In the genomic region with DNA sequence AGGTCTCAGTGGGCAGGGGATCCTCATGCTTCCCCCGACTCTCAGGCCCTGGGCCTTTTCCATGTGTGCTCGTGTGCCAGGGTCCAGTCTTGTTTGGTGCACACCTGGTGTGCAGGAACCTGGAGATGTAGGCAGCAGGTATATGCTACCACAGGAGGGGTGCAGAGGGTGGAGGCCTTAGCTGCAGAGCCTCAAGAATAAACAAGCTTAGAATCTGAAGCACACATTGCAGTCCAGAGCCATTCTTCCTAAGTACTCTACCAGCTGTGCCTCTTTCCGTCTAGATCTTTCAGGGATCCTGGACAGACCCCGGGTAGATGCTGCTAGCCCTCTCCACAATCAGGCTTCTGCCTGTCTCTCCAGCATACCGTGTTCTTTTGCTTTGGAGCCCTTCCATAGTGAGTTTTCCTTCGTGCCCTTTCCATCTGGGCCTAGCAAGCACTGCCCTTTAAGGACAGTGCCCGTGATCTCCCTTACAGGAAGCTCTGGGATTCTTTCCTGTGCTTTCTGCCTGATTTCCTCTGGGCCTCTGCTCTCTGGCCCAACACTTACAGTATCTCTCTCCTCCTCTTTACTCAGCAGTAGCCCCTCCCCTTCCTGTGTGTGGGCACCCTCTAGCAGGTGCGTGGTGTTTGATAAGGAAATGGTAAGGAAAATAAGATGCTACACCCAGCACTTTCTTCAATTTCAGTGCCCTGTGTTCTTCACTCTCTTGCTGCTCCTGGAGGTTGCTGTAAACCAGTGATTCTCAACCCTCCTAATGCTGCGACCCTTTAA, we compare ENCODE assay signal across 8 mouse cellular contexts. TPM values are rescaled to one million over a fixed set of nuclear protein-coding genes. Genes with fewer than 3 reads are reported as not detected.
DNase-seq lines count a peak whose midpoint lies in the region; ATAC-seq and TF ChIP-seq lines count a peak whose summit lies in the region.
"Had no signal": no experiment of that assay in that cellular context is flagged by ENCODE, and none has a peak within 500 bp of the region (broad histone marks: within the 10 kb centered on the region; RNA-seq: fewer than 3 reads in every experiment).

No protein-coding gene starts in this region.

- peak; percentile 93 to 94 for TF ChIP-seq EP300 in MEL (IDR thresholded peaks at IDR 0.05; ENCODE audit: low read depth in 1 of 2, low read length in 2 of 2)

- H3K4me2 ChIP-seq in neural tube, embryonic 12.5 days (replicated peaks) = 0 out of 2 replicates have a peak overlapping the region, but pooled peaks have one; percentile 8
- H3K4me2 ChIP-seq: embryonic facial prominence, embryonic 13.5 days had no signal

- DNase-seq in MEL (ENCODE audit: low read depth, low spot score) = peak; percentile 93
- no peak for DNase-seq in hindbrain, embryonic 10.5 days (ENCODE audit: low spot score)
- DNase-seq in cerebellum, adult 18-20 months = no peak
- no peak for DNase-seq in adipocyte (ENCODE audit: low spot score)
- no peak for DNase-seq in left cerebral cortex, postnatal 14 days (ENCODE audit: low spot score in 2 of 2)

- ATAC-seq in CD4-positive, CD25-positive, alpha-beta regulatory T cell, adult 4 months = peak; percentile 84
- peak; percentile 42; the same call in 1 of the 2 replicates for ATAC-seq in neural tube, embryonic 12.5 days (ENCODE audit: low FRiP score, low read depth)

- no peaks in the 10 kb centered on the region for H3K9me3 ChIP-seq in MEL (replicated peaks; ENCODE audit: insufficient read depth, low read length)
- H3K9me3 ChIP-seq in hindbrain, embryonic 10.5 days = no peaks in the 10 kb centered on the region
- no peaks in the 10 kb centered on the region for H3K9me3 ChIP-seq in neural tube, embryonic 12.5 days
- H3K9me3 ChIP-seq: embryonic facial prominence, embryonic 13.5 days had no signal

- no peak; the same call in 1 of the 2 replicates for TF ChIP-seq RAD21 in MEL (IDR thresholded peaks at IDR 0.05; ENCODE audit: low read depth, low read length)

- no peak for TF ChIP-seq POLR2A in MEL (IDR thresholded peaks at IDR 0.05; ENCODE audit: control insufficient read depth in 1 of 2, insufficient read depth in 1 of 2, low read depth in 1 of 2, low read length in 2 of 2, poor library complexity in 1 of 2)

- H3K27me3 ChIP-seq in MEL (ENCODE audit: control insufficient read depth in 1 of 2, insufficient read depth in 2 of 2, low read length in 2 of 2) = no peaks in the 10 kb centered on the region
- H3K27me3 ChIP-seq in hindbrain, embryonic 10.5 days (ENCODE audit: insufficient read depth, poor library complexity, severe bottlenecking) = no peaks in the 10 kb centered on the region
- H3K27me3 ChIP-seq in neural tube, embryonic 12.5 days (replicated peaks) = no peaks in the 10 kb centered on the region
- H3K27me3 ChIP-seq: embryonic facial prominence, embryonic 13.5 days had no signal

- no peaks in the 10 kb centered on the region for H3K79me2 ChIP-seq in MEL (ENCODE audit: control insufficient read depth, insufficient read depth, low read length, poor library complexity)

- H3K9ac ChIP-seq in MEL (ENCODE audit: control insufficient read depth, low read depth, low read length, poor library complexity, severe bottlenecking) = no peak overlapping the region
- H3K9ac ChIP-seq in neural tube, embryonic 12.5 days = no peak overlapping the region
- H3K9ac ChIP-seq: embryonic facial prominence, embryonic 13.5 days had no signal

- H3K4me3 ChIP-seq in MEL (ENCODE audit: control insufficient read depth in 1 of 2, insufficient read depth in 1 of 2, low read depth in 2 of 2, low read length in 2 of 2) = no peak overlapping the region
- 0 out of 2 replicates have a peak overlapping the region, but pooled peaks have one; percentile 2 for H3K4me3 ChIP-seq in hindbrain, embryonic 10.5 days
- H3K4me3 ChIP-seq in neural tube, embryonic 12.5 days = no peak overlapping the region
- H3K4me3 ChIP-seq: embryonic facial prominence, embryonic 13.5 days had no signal

- no peak for TF ChIP-seq CTCF in MEL (IDR thresholded peaks at IDR 0.05 in 2 of 3, conservative IDR thresholded peaks at IDR 0.05 in 1 of 3; ENCODE audit: control insufficient read depth in 1 of 3, insufficient read depth in 1 of 3, low read depth in 2 of 3, low read length in 3 of 3, poor library complexity in 1 of 3, severe bottlenecking in 1 of 3)

- 75% methylated on average over 9 of the region's 9 CpGs for WGBS in hindbrain, embryonic 10.5 days
- 55% methylated on average over 9 of the region's 9 CpGs for WGBS in neural tube, embryonic 12.5 days

- peak overlapping the region; percentile 78 for H3K27ac ChIP-seq in MEL (ENCODE audit: control insufficient read depth, low read depth, low read length)
- peak overlapping the region; percentile 84 for H3K27ac ChIP-seq in hindbrain, embryonic 10.5 days
- peak overlapping the region; percentile 23 for H3K27ac ChIP-seq in neural tube, embryonic 12.5 days
- H3K27ac ChIP-seq: embryonic facial prominence, embryonic 13.5 days had no signal

- H3K36me3 ChIP-seq in MEL (ENCODE audit: control insufficient read depth in 1 of 2, insufficient read depth in 2 of 2, low read length in 2 of 2) = peaks cover 14 to 43% of the 10 kb centered on the region in 2 experiments
- peaks cover 92% of the 10 kb centered on the region for H3K36me3 ChIP-seq in hindbrain, embryonic 10.5 days
- H3K36me3 ChIP-seq in neural tube, embryonic 12.5 days = peaks cover 76% of the 10 kb centered on the region

- peaks cover 26 to 38% of the 10 kb centered on the region in 2 experiments for H3K4me1 ChIP-seq in MEL (ENCODE audit: control insufficient read depth in 1 of 2, insufficient read depth in 2 of 2, low read length in 2 of 2)
- H3K4me1 ChIP-seq in hindbrain, embryonic 10.5 days (replicated peaks) = peaks cover 48% of the 10 kb centered on the region
- peaks cover 23% of the 10 kb centered on the region for H3K4me1 ChIP-seq in neural tube, embryonic 12.5 days

- intact Hi-C loops in left cerebral cortex, postnatal 14 days (cut with DNase I) = loop anchor here (10.0 kb wide), 1 partner anchor 469 kb away; the partner anchor contains the start of gene Lactb

TF ChIP-seq in MEL, 35 proteins besides CTCF, POLR2A, EP300 and RAD21 (continues in another document):
- TF ChIP-seq MYB (IDR thresholded peaks at IDR 0.05; ENCODE audit: low read depth, low read length) = no peak
- TF ChIP-seq ETS1 (IDR thresholded peaks at IDR 0.05; ENCODE audit: low read depth, low read length) = peak; percentile 69; the same call in 1 of the 2 replicates
- 0 out of 2 replicates have a peak, but pooled peaks have one; percentile 46 for TF ChIP-seq MAFK (IDR thresholded peaks at IDR 0.05; ENCODE audit: borderline replicate concordance, low read depth, low read length)
- TF ChIP-seq TAL1 (IDR thresholded peaks at IDR 0.05; ENCODE audit: low read length) = peak; percentile 98
- peak; percentile 89; the same call in 1 of the 2 replicates for TF ChIP-seq MAZ (IDR thresholded peaks at IDR 0.05; ENCODE audit: low read depth, low read length)
- peak; percentile 62 for TF ChIP-seq SIN3A (IDR thresholded peaks at IDR 0.05; ENCODE audit: low read length)
- TF ChIP-seq NRF1 (IDR thresholded peaks at IDR 0.05; ENCODE audit: insufficient read depth, low read depth, low read length, poor library complexity, severe bottlenecking) = no peak
- no peak for TF ChIP-seq NELFE (IDR thresholded peaks at IDR 0.05; ENCODE audit: low read depth, low read length)
- no peak for TF ChIP-seq CHD2 (IDR thresholded peaks at IDR 0.05; ENCODE audit: low read length)
- TF ChIP-seq USF1 (IDR thresholded peaks at IDR 0.05; ENCODE audit: low read depth, low read length) = no peak
- no peak for TF ChIP-seq POLR2AphosphoS5 (IDR thresholded peaks at IDR 0.05; ENCODE audit: borderline replicate concordance, low read depth, low read length)
- TF ChIP-seq SMC3 (IDR thresholded peaks at IDR 0.05; ENCODE audit: low read depth, low read length) = no peak
- TF ChIP-seq TCF12 (IDR thresholded peaks at IDR 0.05; ENCODE audit: low read depth, low read length) = peak; percentile 95
- TF ChIP-seq ZC3H11A (IDR thresholded peaks at IDR 0.05; ENCODE audit: low read depth, low read length) = no peak
- no peak for TF ChIP-seq MEF2A (IDR thresholded peaks at IDR 0.05; ENCODE audit: extremely low read depth, insufficient replicate concordance, low read depth, low read length, poor library complexity, severe bottlenecking)
- TF ChIP-seq ELF1 (IDR thresholded peaks at IDR 0.05; ENCODE audit: low read depth, low read length) = 0 out of 2 replicates have a peak, but pooled peaks have one; percentile 13
- TF ChIP-seq ZKSCAN1 (IDR thresholded peaks at IDR 0.05; ENCODE audit: low read depth, low read length) = no peak
- TF ChIP-seq E2F4 (IDR thresholded peaks at IDR 0.05; ENCODE audit: borderline replicate concordance, low read depth, low read length) = no peak
- TF ChIP-seq HCFC1 (IDR thresholded peaks at IDR 0.05; ENCODE audit: low read depth, low read length) = no peak
- peak; percentile 93 for TF ChIP-seq GATA1 (IDR thresholded peaks at IDR 0.05; ENCODE audit: low read depth, low read length)
- no peak for TF ChIP-seq TBP (IDR thresholded peaks at IDR 0.05; ENCODE audit: low read depth, low read length)
- TF ChIP-seq CHD1 (IDR thresholded peaks at IDR 0.05; ENCODE audit: low read depth, low read length) = no peak
- peak; percentile 91 for TF ChIP-seq RCOR1 (IDR thresholded peaks at IDR 0.05; ENCODE audit: low read depth, low read length)
- TF ChIP-seq ZMIZ1 (IDR thresholded peaks at IDR 0.05; ENCODE audit: low read depth, low read length) = 0 out of 2 replicates have a peak, but pooled peaks have one; percentile 32
- no peak for TF ChIP-seq USF2 (IDR thresholded peaks at IDR 0.05; ENCODE audit: borderline replicate concordance in 1 of 2, insufficient read depth in 1 of 2, low read depth in 1 of 2, low read length in 2 of 2)
- TF ChIP-seq MXI1 (IDR thresholded peaks at IDR 0.05; ENCODE audit: low read depth, low read length) = peak; percentile 53
- no peak for TF ChIP-seq JUND (IDR thresholded peaks at IDR 0.05; ENCODE audit: low read depth, low read length)
- TF ChIP-seq GABPA (IDR thresholded peaks at IDR 0.05; ENCODE audit: low read depth, low read length) = no peak
- TF ChIP-seq MAX (IDR thresholded peaks at IDR 0.05; ENCODE audit: low read length) = 0 out of 2 replicates have a peak, but pooled peaks have one; percentile 38

RNA-seq across cellular contexts. Expression of gene Fbxl22, which starts 9.1 kb away (rescaled TPM):
- polyA plus RNA-seq in CD4-positive, CD25-positive, alpha-beta regulatory T cell, adult 4 months (2017; shearing (Covaris generic)) = 1 to 10 TPM; 4.9 to 5.9 TPM
- total RNA-seq in MEL (2012; rRNA removed) = 0.29 and 0.35 TPM in 2 replicates
- under 1 TPM in 1 of 2 experiments, not detected in 1; 0.47 TPM for polyA plus RNA-seq in MEL (2012; ENCODE audit: insufficient read depth in 1 of 2, insufficient read length in 2 of 2, low read depth in 1 of 2, low replicate concordance in 2 of 2, missing spikeins in 1 of 2)
- polyA plus RNA-seq in hindbrain, embryonic 10.5 days (2016; fragmentation: Nextera tagmentation; extraction: Ambion mirVana) = 1.5 and 1.6 TPM in 2 replicates
- 2.8 and 2.9 TPM in 2 replicates for polyA plus RNA-seq in neural tube, embryonic 12.5 days (2016; fragmentation: Nextera tagmentation; extraction: Ambion mirVana)
- total RNA-seq in left cerebral cortex, postnatal 14 days (2021) = under 1 TPM; 0.13 to 0.40 TPM

Comparison
In these comparisons a context has a peak if more than half of its experiments do, and no peak if none do; other contexts are left out.
1. H3K27ac ChIP-seq: peak in every context shown above with its lines; median percentile 84 in hindbrain, embryonic 10.5 days; 78 in MEL; 23 in neural tube, embryonic 12.5 days.